Mouse (Mus musculus): Measurements from ENCODE around the gene Ass1.

DNA sequence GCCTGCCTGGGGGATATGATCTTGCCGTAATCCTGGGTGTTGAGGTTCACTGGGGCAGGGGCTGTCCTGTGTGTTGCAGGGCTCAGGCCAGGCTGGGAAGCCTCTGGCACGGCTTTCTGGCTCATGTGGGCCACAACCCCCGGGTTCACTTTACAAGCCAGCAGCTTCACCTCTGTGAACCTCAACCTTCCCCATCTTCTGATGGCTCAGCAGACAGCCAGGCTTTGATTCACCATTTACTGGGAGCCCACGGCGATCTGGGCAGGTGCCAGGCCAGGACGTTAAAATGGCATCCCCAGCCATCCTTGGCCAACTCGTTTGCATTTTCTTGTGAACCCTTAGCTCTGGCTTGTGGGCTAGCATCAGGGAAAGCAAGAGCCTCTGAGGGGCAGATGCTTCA lies 527 bp upstream of the Ass1 start:
- TF ChIP-seq POLR2A (IDR thresholded peaks at IDR 0.05; ENCODE audit: low read depth, low read length) (no peak), CTCF (IDR thresholded peaks at IDR 0.05; ENCODE audit: borderline replicate concordance, insufficient read depth, low read length) (no peak)
